Mouse (Mus musculus) embryo, embryonic 11.5 days (tissue): ENCODE results near the gene Aqp2.

ENCODE experiments used
- DNase-seq: peaks from one replicate; pipeline ENCODE4 v3.0.0-alpha.2; 2012; ENCODE audit warnings: low read depth, low spot score

Aqp2 gene

DNA sequence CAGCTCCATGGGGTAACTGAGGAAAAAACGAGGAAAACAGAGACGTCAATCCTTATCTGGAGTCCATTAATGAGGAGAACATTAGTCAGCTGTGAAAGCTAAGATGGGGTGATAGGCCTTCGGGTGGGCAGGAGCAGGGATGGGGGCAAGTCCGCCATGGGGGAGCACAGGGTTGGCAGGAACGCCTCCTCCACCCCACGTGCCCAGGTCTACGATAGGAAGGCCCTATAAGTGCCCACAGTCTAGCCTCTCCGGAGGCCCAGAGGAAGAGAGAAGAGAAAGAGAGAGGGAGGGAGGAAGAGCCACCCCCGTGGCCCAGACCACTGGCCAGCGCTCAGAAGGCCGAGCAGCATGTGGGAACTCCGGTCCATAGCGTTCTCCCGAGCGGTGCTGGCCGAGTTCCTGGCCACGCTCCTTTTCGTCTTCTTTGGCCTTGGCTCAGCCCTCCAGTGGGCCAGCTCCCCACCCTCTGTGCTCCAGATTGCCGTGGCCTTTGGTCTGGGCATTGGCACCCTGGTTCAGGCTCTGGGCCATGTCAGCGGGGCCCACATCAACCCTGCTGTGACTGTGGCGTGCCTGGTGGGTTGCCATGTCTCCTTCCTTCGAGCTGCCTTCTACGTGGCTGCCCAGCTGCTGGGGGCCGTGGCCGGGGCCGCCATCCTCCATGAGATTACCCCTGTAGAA is at the start of gene Aqp2:
Gene Aqp2, plus strand, starts transcription at position 254 of the 684 bp plus-strand sequence.
- DNase-seq: no peak

GRCm38 (mm10) chr15:99531146-99531545 is 47.7 kb upstream of the Aqp2 start:
- no peak for DNase-seq

- no peak for DNase-seq
Observed at GRCm38 (mm10) chr15:99532023-99532422, 46.8 kb upstream of the Aqp2 start.

- no peak for DNase-seq
Observed at GRCm38 (mm10) chr15:99536889-99537862, 41.7 kb upstream of the Aqp2 start.

- no peak for DNase-seq
Observed at GRCm38 (mm10) chr15:99539891-99540290, 39.0 kb upstream of the Aqp2 start.

DNA sequence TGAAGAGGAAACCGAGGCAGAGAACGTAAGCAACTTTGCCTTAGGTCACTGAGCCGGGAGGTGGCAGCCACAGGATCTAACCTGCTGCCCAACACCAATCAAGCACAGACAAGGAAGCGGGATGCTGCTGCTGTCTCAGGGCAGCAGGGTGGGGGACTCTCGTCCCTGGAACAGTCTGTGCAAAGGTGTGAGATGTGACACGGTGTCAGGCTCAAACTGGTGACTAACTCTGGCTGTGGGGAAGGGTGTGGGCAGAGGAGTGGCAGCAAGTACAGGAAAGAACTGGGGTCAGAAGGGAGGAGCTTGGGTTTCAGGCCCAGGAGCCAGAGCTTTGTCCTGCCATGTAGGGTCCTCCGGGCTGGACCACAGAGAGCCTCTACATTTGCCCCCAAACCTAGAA is 34.8 kb upstream of the Aqp2 start:
- no peak for DNase-seq

GRCm38 (mm10) chr15:99546596-99546995 is 32.3 kb upstream of the Aqp2 start:
- no peak for DNase-seq

DNA sequence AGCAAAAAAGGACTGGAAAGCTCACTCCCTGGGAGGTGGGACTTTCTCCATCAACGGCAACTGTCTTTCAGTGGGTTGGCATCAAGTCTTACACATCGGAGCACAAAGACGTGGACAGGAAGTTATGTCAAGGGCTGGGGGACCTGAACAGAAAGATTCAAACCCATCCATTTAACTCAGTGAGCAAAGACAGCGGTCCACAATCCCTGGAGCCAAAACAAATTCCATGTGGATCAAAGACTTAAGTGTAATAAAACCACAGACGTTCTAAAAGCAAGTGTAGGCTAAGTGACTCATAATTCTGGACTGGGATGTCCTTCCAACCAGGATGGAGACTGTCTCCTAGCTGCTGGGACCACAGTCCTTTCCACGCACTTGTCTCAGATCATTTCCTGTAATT is 31.1 kb upstream of the Aqp2 start:
- no peak for DNase-seq

DNA sequence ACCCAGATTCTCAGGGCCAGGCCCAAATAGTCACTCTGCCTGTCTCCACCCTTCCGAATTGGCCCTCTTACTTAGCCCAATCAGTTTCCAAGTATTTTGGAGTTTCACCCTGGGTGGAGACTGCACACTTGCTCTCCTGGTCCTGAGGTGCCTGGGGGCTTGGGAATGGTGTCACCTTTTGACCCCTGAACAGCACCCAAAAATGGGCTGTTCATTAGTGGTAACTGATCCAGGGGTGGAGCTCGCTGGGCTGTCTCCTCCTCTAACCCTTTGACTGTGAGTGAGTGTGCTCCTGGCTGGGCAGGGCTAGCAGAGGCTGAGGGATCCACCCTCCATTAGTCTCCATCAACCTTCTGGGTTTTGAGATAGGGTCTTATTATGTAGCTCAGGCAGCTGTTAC is 29.0 kb upstream of the Aqp2 start:
- DNase-seq: no peak

GRCm38 (mm10) chr15:99553767-99554166 is 25.1 kb upstream of the Aqp2 start:
- no peak for DNase-seq

GRCm38 (mm10) chr15:99558947-99559346 is 19.9 kb upstream of the Aqp2 start:
- no peak for DNase-seq

GRCm38 (mm10) chr15:99560246-99560645 is 18.6 kb upstream of the Aqp2 start:
- no peak for DNase-seq

DNA sequence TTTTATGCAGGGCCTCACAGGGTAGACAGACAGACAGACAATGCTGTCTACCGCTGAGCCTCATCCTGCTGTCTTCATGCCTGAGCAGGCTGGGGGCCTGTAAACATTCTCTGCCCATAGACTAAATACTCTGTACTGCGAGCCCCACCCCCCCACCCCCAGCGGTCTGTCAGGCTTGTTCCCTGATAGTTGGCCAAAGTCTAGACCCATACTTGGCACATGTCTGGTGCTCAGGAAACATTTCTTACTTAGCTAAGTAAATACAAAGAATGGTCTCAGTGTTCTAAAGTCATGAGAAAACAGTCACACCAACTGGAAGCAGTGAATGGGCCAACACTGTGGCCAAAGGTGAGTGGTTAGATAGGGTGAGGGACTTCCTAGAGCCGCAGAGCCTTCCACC is 11.5 kb upstream of the Aqp2 start:
- DNase-seq: no peak

DNA sequence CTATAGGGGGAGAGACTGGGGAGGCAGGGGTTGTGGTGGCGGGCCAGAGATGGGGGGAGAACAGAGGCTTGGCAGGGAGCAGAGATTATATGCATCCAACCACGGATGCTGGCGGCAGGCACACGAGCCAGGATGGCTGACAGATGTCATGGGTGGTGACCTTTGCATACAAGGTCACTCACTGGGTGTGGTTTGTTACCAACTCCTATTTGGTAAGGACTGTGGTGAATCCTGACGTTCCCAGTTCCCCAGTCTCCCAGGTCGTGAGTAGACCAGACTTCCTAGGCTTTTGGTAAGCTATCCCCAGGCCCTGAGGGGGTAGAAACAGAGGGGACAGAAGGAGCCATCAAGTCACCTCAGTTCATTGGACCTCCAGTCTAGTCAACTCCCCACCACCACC is 10.2 kb upstream of the Aqp2 start:
- no peak for DNase-seq

- no peak for DNase-seq
Observed at GRCm38 (mm10) chr15:99569123-99569522, 9.7 kb upstream of the Aqp2 start.

GRCm38 (mm10) chr15:99583463-99584344 is 4.8 kb downstream of the Aqp2 start:
- DNase-seq: no peak

GRCm38 (mm10) chr15:99584407-99585202 is 5.8 kb downstream of the Aqp2 start:
- no peak for DNase-seq

- no peak for DNase-seq
Observed at GRCm38 (mm10) chr15:99585741-99586140, 6.9 kb downstream of the Aqp2 start.

GRCm38 (mm10) chr15:99586525-99586924 is 7.7 kb downstream of the Aqp2 start:
- DNase-seq: no peak

- DNase-seq: no peak
Observed at GRCm38 (mm10) chr15:99589237-99589636, 10.4 kb downstream of the Aqp2 start.

- DNase-seq: no peak
Observed at GRCm38 (mm10) chr15:99589704-99590103, 10.8 kb downstream of the Aqp2 start.
